Mouse (Mus musculus): ENCODE results near the gene Atl2.

The Atl2 gene

GRCm38 (mm10) chr17:79895911-79896423 is at the start of gene Atl2:
Gene Atl2 (minus strand): TSS chr17:79896123.
- DNase-seq: peak; percentile 96

GRCm38 (mm10) chr17:79944851-79945250 is 48.9 kb upstream of the Atl2 start:
- no peak for DNase-seq

GRCm38 (mm10) chr17:79942418-79942817 is 46.5 kb upstream of the Atl2 start:
- no peak for DNase-seq

GRCm38 (mm10) chr17:79939133-79939532 is 43.2 kb upstream of the Atl2 start:
- DNase-seq: no peak

- DNase-seq: peak; percentile 4
Measured at GRCm38 (mm10) chr17:79937921-79938601, 42.1 kb upstream of the Atl2 start.

GRCm38 (mm10) chr17:79934370-79934769 is 38.4 kb upstream of the Atl2 start:
- DNase-seq: no peak

- no peak for DNase-seq
Measured at GRCm38 (mm10) chr17:79932676-79933278, 36.9 kb upstream of the Atl2 start.

GRCm38 (mm10) chr17:79927110-79927509 is 31.2 kb upstream of the Atl2 start:
- DNase-seq: no peak

GRCm38 (mm10) chr17:79926486-79926885 is 30.6 kb upstream of the Atl2 start:
- no peak for DNase-seq

- DNase-seq: no peak
Measured at GRCm38 (mm10) chr17:79925865-79926421, 30.0 kb upstream of the Atl2 start.

GRCm38 (mm10) chr17:79920355-79920754 is 24.4 kb upstream of the Atl2 start:
- no peak for DNase-seq

GRCm38 (mm10) chr17:79919566-79920350 is 23.8 kb upstream of the Atl2 start:
- DNase-seq: peak; percentile 40

GRCm38 (mm10) chr17:79918484-79919004 is 22.6 kb upstream of the Atl2 start:
- peak; percentile 30 for DNase-seq

GRCm38 (mm10) chr17:79916996-79917395 is 21.1 kb upstream of the Atl2 start:
- no peak for DNase-seq

GRCm38 (mm10) chr17:79912174-79912573 is 16.3 kb upstream of the Atl2 start:
- no peak for DNase-seq

GRCm38 (mm10) chr17:79911718-79912117 is 15.8 kb upstream of the Atl2 start:
- no peak for DNase-seq

- DNase-seq: no peak
Measured at GRCm38 (mm10) chr17:79909571-79909970, 13.6 kb upstream of the Atl2 start.

- no peak for DNase-seq
Measured at GRCm38 (mm10) chr17:79907698-79908097, 11.8 kb upstream of the Atl2 start.

GRCm38 (mm10) chr17:79906791-79907494 is 11.0 kb upstream of the Atl2 start:
- no peak for DNase-seq

- DNase-seq: no peak
Measured at GRCm38 (mm10) chr17:79904593-79904992, 8.7 kb upstream of the Atl2 start.

- no peak for DNase-seq
Measured at GRCm38 (mm10) chr17:79901207-79901606, 5.3 kb upstream of the Atl2 start.

- no peak for DNase-seq
Measured at GRCm38 (mm10) chr17:79898156-79898746, 2.3 kb upstream of the Atl2 start.

Measured in kidney, postnatal 14 days (tissue).